Mouse (Mus musculus) embryo, embryonic 11 days (tissue): ENCODE data around the gene Rnf145.

Experiments used
- DNase-seq: peaks from one replicate; pipeline ENCODE4 v3.0.0-alpha.2; 2015

Gene Rnf145

DNA sequence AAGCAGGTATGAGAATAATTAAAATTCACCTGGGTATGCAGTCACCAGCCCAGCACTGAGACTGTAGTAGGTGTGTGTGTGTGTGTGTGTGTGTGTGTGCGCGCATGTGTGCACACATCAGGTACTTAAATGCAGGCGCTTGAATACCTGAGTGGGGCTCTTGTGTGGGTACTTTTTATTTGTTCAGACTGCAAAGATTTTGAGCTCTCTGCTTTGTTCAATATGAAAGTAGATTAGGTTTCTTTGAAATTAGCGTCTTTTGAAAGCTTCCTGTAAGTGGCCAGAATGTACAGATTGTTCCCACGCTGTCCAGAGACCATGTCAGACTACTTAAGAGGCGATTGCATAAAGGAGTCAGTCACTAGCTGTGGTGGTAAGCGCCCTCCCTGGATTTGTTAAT lies 18.6 kb downstream of the Rnf145 start:
- no peak for DNase-seq

DNA sequence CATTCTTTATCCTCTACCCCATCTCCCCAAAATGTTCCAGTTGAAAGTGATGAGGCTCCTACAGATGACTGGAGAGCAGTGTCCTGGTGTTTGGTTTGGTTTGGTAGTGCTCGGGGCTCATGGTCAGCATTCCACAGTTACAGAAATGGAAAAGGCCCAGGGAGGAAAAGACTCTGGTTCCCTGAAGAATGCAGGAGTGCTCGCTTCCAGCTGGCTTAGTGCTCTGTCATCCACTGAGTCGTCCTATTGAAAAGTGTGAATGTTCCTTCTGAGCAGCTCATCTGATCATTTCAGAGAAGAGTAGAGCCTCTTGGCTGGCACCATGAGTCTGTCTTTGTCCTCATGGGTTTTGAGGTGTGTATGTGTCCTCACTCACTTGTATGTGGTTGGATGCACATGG lies 19.3 kb downstream of the Rnf145 start:
- DNase-seq: no peak

GRCm38 (mm10) chr11:44538501-44539290 lies 19.9 kb downstream of the Rnf145 start:
- DNase-seq: no peak

DNA sequence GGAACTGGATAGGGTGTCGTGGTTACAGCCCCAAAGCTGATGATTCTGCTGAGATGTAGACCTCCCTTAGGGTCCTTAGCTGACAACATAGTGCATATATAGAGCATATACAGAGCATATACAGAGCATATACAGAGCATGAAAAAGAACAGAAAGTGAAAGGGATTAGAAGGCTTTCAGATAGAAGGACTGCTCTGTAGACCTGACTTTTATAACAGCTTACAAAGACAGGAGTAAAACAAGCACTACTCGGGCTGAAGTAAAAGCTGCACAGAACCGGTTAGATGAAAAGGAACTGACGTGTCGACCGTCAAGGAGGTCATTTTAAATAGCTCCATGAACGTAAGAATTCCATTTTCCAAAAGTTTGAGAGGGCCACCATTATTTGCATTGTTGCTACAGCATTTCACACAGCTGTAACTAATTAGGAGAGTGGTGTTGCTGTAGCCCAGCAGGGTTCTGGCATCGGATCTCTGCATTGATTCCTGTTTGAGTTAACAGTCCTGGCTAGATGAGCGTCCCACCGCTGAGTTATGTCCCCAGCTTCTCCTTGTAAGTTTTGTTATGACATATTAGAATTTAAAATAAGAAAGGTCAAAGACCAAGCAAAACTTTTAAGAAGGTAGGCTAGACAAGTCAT lies 20.6 kb downstream of the Rnf145 start:
- DNase-seq: peak; percentile 48

DNA sequence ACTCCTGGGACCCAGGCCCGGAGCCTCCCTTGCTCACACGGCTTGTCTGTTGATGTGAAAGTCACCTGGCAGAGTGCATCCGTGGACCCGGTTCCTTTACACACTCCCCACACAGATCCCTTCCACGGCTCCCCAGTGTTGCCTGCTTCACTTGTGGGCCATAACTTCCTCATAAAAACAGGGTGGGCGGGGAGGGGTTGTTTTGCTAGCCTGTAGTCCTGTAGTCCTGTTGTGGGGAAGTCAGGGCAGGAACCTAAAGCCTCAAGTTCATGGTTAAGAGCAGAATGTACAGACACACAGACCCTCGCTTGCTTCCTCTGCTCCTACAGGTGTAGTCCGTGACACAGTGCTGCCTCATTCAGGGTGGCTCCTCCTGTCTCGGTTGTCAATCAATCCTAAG lies 21.5 kb downstream of the Rnf145 start:
- DNase-seq: no peak

- no peak for DNase-seq
These were observed 22.5 kb downstream of the Rnf145 start for GRCm38 (mm10) chr11:44541280-44541679.

DNA sequence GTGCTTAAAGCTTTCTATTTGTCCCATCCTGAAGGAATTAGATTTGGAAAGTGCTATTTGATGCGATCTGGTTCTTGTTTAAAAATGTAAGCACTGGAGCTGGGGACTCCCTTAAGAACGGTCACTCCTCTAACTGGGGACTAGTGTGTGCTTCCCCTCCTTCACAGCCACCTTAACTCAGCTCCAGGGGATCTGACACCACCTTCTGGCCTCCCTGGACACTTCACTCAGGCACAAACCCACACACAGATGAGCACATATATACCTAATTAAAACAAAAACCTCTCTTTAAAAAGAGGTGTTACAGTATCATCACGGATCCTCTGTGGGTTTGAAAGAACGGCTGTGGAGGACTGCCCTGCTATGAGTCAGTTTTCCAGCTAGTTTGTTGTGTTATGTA lies 23.0 kb downstream of the Rnf145 start:
- DNase-seq: no peak

DNA sequence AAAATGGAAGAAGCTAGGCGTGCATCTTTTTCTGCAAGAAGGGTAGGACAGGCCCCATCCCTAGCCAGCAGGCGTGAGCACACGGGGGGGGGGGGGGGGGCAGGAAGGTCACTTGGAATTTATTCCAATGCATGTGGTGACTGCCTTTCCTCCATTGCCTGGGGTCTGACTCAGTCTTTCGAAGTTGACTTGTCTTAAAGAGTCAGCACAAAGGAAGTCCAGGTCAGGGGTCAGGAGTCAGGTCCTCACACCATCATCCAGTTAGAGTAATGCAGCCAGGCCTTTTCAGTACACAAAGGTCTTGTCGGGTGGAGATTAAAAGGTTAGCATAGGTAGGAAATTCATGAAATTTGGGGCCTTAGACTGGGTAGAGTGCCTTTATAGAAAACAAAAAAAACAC lies 24.8 kb downstream of the Rnf145 start:
- DNase-seq: no peak

GRCm38 (mm10) chr11:44543996-44544395 lies 25.2 kb downstream of the Rnf145 start:
- DNase-seq: no peak

DNA sequence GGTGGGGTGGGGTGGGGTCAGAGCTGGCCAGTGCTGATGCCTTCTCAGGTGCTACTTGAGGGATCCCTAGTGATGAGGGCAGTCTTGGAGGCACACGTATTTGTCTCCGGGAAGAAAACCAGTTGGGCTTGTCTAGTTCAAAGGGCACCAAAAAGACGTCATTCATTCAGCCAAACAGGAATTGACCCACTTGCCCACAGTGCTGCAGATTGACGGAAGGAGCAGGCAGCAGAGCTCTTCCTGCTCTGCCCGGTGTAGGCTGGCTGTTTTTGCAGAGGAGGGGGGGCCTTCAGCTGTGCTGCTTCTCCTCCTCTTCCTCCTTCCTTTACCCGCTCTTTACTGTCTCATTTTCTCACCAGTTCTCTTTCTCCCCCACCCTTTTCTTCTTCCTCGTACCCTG lies 26.4 kb downstream of the Rnf145 start:
- no peak for DNase-seq

GRCm38 (mm10) chr11:44546250-44546649 lies 27.5 kb downstream of the Rnf145 start:
- DNase-seq: no peak

DNA sequence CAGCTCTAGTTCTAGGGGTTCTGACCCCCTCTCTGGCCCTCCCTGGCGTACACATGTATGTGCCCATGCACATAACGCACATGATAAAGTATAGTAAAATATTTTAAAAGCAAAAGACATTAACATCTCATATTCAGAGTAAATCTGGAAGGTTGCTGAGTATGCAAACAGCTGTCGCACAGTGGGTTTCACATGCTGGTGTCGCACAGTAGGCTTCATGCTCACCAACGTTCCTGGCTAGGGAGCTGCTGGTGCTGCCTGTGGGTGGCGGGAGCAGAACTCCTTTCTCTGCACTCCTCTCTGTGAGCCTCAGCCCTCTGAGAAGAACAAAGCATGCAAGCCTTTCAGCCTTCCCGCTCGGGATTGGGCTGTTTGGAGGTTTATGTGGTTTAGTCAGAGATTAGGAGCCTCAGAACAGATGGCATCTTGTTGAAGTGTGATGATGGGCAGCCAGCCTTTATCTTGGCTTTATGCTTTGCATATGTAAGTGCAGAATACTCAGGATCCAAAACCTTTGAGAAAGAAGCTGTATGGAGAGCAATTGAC lies 29.0 kb downstream of the Rnf145 start:
- DNase-seq: no peak

DNA sequence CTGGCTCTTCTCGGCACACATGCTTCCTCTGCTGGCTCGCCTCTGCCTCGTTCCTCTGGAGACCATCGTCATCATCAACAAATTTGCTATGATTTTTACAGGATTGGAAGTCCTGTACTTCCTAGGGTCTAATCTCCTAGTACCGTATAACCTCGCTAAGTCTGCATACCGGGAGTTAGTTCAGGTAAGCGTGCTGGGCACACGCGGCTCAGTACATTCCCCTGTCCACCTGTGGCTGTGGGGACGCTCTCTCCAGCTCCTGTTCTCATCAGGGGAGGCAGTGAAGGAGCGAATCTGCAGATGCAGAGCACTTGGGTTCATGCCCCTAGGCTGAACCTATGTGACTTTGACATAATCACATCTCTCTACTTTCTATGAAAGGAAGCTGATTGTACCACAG lies 30.1 kb downstream of the Rnf145 start:
- no peak for DNase-seq

- no peak for DNase-seq
These were observed 30.9 kb downstream of the Rnf145 start for GRCm38 (mm10) chr11:44549511-44550278.

DNA sequence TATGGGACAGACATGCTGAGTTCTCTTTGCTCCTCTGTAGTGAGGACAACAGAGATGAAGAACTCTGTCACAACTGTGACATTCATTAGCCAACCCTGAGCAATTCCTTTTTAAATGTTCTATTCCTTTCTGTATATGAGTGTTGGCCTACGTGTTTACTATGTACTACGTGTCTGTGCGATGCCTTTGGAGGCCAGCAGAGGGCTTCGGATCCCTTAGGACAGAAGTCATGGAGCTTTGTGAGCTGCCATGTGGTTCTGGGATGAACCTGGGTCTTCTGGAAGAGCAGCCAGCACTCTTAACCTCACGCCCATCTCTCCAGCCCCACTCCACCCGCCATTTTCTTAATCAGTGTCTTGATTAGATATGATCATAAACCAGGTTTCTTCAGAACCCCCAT lies 32.2 kb downstream of the Rnf145 start:
- peak; percentile 27 for DNase-seq

DNA sequence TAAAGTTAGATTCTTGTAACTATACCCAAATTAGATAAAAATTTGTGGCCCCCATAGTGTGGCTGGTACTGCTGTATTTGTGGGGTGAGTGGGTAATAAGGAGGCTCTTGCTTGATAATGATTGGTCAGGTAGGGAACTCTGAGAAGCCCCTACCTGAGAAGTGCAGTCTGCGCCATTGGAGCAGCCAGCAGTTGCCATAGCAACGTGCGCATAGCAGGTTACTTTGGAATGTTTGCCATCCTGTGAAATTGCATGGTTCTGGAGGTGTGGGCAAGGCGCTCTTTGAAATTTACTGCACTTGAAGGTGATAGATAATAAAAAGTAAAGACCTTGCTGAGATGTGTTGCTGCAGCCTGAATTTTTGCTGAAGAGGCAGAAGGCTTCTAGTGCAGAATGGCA lies 35.6 kb downstream of the Rnf145 start:
- no peak for DNase-seq

DNA sequence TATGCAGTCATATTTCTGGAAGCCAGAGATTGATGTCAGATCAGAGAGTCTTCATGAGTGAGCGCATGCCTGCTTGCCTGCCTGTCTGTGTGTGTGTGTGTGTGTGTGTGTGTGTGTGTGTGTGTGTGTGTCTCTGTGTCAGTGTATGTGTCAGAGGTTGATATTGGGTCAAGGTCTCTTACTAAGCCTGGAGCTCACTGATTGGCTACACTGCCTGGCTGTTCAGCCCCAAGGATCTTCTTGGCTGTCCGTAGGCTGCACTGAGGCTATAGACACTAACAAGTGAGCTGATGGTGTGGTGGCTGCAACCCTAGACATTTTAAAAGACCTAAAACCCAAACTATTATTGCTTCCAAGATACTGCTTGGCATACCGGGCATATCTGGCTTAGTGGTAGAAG lies 39.8 kb downstream of the Rnf145 start:
- no peak for DNase-seq

GRCm38 (mm10) chr11:44559466-44559865 lies 40.7 kb downstream of the Rnf145 start:
- DNase-seq: no peak

DNA sequence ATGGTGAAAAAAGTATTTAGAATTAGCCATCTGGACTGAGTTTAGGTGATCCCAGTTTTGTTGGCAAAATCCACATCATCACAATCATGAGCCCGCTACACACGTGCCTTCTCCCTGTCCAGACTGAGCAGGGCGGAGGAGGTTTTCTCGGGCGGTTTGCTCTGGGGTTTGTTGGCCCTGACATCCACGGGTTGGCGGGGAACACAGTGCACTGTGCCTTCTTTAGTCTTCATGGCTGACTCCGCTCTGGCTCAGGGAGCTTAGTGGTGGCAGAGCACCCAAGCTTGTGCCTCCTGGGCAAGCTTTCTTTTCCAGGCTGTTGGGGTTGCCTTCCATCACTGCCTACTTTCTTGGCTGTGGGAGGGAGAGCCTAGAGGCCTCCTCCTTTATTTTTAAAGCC lies 41.6 kb downstream of the Rnf145 start:
- no peak for DNase-seq

DNA sequence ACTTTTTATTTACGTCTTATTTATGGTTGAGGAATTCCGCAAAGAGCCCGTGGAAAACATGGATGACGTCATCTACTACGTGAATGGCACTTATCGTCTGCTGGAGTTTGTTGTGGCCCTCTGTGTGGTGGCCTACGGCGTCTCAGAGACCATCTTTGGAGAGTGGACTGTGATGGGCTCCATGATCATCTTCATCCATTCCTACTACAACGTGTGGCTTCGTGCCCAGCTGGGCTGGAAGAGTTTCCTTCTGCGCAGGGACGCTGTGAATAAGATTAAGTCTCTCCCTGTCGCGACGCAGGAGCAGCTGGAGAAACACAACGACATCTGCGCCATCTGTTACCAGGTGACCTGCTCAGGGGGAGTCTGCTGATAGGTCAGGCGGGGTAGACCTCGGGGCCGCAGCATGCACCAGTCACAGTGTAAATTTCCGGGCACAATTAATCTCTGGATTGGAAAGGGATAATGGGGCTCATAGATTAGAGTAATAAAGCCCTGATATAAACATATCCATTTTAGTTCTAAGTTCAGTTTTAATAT lies 42.8 kb downstream of the Rnf145 start:
- no peak for DNase-seq

- no peak for DNase-seq
These were observed 43.8 kb downstream of the Rnf145 start for GRCm38 (mm10) chr11:44562389-44563135.

- DNase-seq: no peak
These were observed 45.6 kb downstream of the Rnf145 start for GRCm38 (mm10) chr11:44564245-44564864.
